Mouse (Mus musculus) CH12.LX (cell line): Measurements from ENCODE around the gene Cdkl3. TPM values are rescaled to one million over a fixed set of nuclear protein-coding genes. Genes with fewer than 3 reads are reported as not detected.

Source experiments
- DNase-seq: peaks from one replicate; pipeline ENCODE4 v3.0.0-alpha.2; 2013; ENCODE audit errors: extremely low read depth
- H3K27ac ChIP-seq: 2 replicates; pipeline ENCODE4 v1.5.1; 2012; ENCODE audit warnings: low read depth, mild to moderate bottlenecking, control low read depth, moderate library complexity; ENCODE audit not compliant: insufficient read depth
- H3K27me3 ChIP-seq: replicated peaks from 2 replicates; pipeline ENCODE3; 2012; ENCODE audit warnings: inconsistent platforms
- H3K36me3 ChIP-seq, 2 experiments: replicated peaks in 1 of 2; 2 replicates each; pipeline versions ENCODE3 to v1.6.1; 2012; ENCODE audit warnings: inconsistent platforms in 1 of 2, low read length in 1 of 2, mild to moderate bottlenecking in 1 of 2, mixed read lengths in 1 of 2, moderate library complexity in 1 of 2; ENCODE audit not compliant: control insufficient read depth in 1 of 2, insufficient read depth in 1 of 2
- H3K4me1 ChIP-seq, 2 experiments: 2 replicates each; pipeline ENCODE4 v1.6.1; 2012; ENCODE audit warnings: inconsistent platforms in 1 of 2, moderate library complexity in 1 of 2; ENCODE audit not compliant: insufficient read depth in 2 of 2, control insufficient read depth in 1 of 2
- H3K4me2 ChIP-seq: 2 replicates; pipeline ENCODE4 v1.6.1; 2012; ENCODE audit warnings: low read depth, mild to moderate bottlenecking, control low read depth; ENCODE audit not compliant: poor library complexity, insufficient read depth, severe bottlenecking
- H3K4me3 ChIP-seq, 3 experiments: fragments of 150-350 bp in 1 of 3; sonication (generic) in 1 of 3; replicated peaks in 1 of 3; 2 replicates each; pipeline versions ENCODE3 to v1.5.1; 2011 to 2012; ENCODE audit warnings: low read depth in 2 of 3, low read length in 2 of 3, mild to moderate bottlenecking in 2 of 3, moderate library complexity in 2 of 3, control low read depth in 1 of 3, improper control_type of control experiment in 1 of 3, inconsistent platforms in 1 of 3, mixed read lengths in 1 of 3; ENCODE audit not compliant: poor library complexity in 1 of 3
- H3K79me2 ChIP-seq: replicated peaks from 2 replicates; pipeline ENCODE4 v1.6.1; 2012; ENCODE audit warnings: mild to moderate bottlenecking, moderate library complexity; ENCODE audit not compliant: control insufficient read depth, poor library complexity, insufficient read depth, severe bottlenecking; ENCODE audit errors: extremely low read depth
- H3K9ac ChIP-seq: 2 replicates; pipeline ENCODE4 v1.6.1; 2012; ENCODE audit warnings: low read depth, mild to moderate bottlenecking, control low read depth, moderate library complexity; ENCODE audit not compliant: insufficient read depth
- H3K9me3 ChIP-seq: replicated peaks from 2 replicates; pipeline ENCODE3; 2012; ENCODE audit warnings: low read length, inconsistent platforms, mixed read lengths
- BHLHE40 ChIP-seq: IDR thresholded peaks from 2 replicates; pipeline ENCODE4 v1.6.1; 2011; ENCODE audit warnings: mild to moderate bottlenecking, low read depth, low read length, improper control_type of control experiment
- CHD2 ChIP-seq: IDR thresholded peaks from 2 replicates; pipeline ENCODE4 v1.6.1; 2011; ENCODE audit warnings: low read length, improper control_type of control experiment
- CTCF ChIP-seq, 2 experiments: IDR thresholded peaks in 1 of 2; conservative IDR thresholded peaks in 1 of 2; 2 replicates each; pipeline ENCODE4 v1.5.1; 2011 to 2012; ENCODE audit warnings: low read depth in 2 of 2, low read length in 2 of 2, improper control_type of control experiment in 1 of 2, inconsistent platforms in 1 of 2, mild to moderate bottlenecking in 1 of 2, moderate library complexity in 1 of 2
- E2F4 ChIP-seq: IDR thresholded peaks from 2 replicates; pipeline ENCODE4 v1.6.1; 2011; ENCODE audit warnings: low read depth, low read length, improper control_type of control experiment; ENCODE audit not compliant: insufficient replicate concordance
- ELF1 ChIP-seq: IDR thresholded peaks from 2 replicates; pipeline ENCODE4 v1.6.1; 2014; ENCODE audit warnings: low read depth, mild to moderate bottlenecking, inconsistent platforms, low read length, improper control_type of control experiment
- EP300 ChIP-seq: IDR thresholded peaks from 2 replicates; pipeline ENCODE4 v1.6.1; 2011; ENCODE audit warnings: low read length, improper control_type of control experiment
- GABPA ChIP-seq: IDR thresholded peaks from 2 replicates; pipeline ENCODE4 v1.6.1; 2012; ENCODE audit warnings: low read depth, low read length, improper control_type of control experiment, inconsistent platforms; ENCODE audit not compliant: insufficient replicate concordance
- JUN ChIP-seq: IDR thresholded peaks from 2 replicates; pipeline ENCODE4 v1.6.1; 2011; ENCODE audit warnings: low read depth, mild to moderate bottlenecking, low read length, improper control_type of control experiment, moderate library complexity; ENCODE audit not compliant: insufficient read depth
- JUND ChIP-seq: conservative IDR thresholded peaks from 2 replicates; pipeline ENCODE4 v1.6.1; 2011; ENCODE audit warnings: low read depth, low read length, improper control_type of control experiment
- KAT2A ChIP-seq: IDR thresholded peaks from 2 replicates; pipeline ENCODE4 v1.6.1; 2012; ENCODE audit warnings: low read length, improper control_type of control experiment, inconsistent platforms; ENCODE audit not compliant: insufficient replicate concordance
- MAFK ChIP-seq: IDR thresholded peaks from 2 replicates; pipeline ENCODE4 v1.6.1; 2011; ENCODE audit warnings: low read length, improper control_type of control experiment; ENCODE audit not compliant: insufficient replicate concordance
- MAZ ChIP-seq: IDR thresholded peaks from 2 replicates; pipeline ENCODE4 v1.6.1; 2012; ENCODE audit warnings: low read depth, mild to moderate bottlenecking, inconsistent platforms, low read length, improper control_type of control experiment, moderate library complexity
- MXI1 ChIP-seq: IDR thresholded peaks from 2 replicates; pipeline ENCODE4 v1.6.1; 2011; ENCODE audit warnings: mild to moderate bottlenecking, low read depth, low read length, improper control_type of control experiment
- MYC ChIP-seq: IDR thresholded peaks from 2 replicates; pipeline ENCODE4 v1.6.1; 2011; ENCODE audit warnings: low read depth, mild to moderate bottlenecking, improper control_type of control experiment, low read length
- NELFE ChIP-seq: IDR thresholded peaks from 2 replicates; pipeline ENCODE4 v1.6.1; 2011; ENCODE audit warnings: low read depth, low read length, improper control_type of control experiment
- PAX5 ChIP-seq: IDR thresholded peaks from 2 replicates; pipeline ENCODE4 v1.6.1; 2012; ENCODE audit warnings: low read length, inconsistent platforms, mixed read lengths
- POLR2A ChIP-seq: IDR thresholded peaks from 2 replicates; pipeline ENCODE4 v1.6.1; 2011; ENCODE audit warnings: low read depth, mild to moderate bottlenecking, improper control_type of control experiment, low read length
- POLR2AphosphoS2 ChIP-seq: IDR thresholded peaks from 2 replicates; pipeline ENCODE4 v1.6.1; 2011; ENCODE audit warnings: low read depth, low read length, improper control_type of control experiment
- RAD21 ChIP-seq: IDR thresholded peaks from 2 replicates; pipeline ENCODE4 v1.6.1; 2011; ENCODE audit warnings: low read depth, mild to moderate bottlenecking, low read length, improper control_type of control experiment, moderate library complexity
- RCOR1 ChIP-seq: conservative IDR thresholded peaks from 2 replicates; pipeline ENCODE4 v1.6.1; 2012; ENCODE audit warnings: low read depth, mild to moderate bottlenecking, inconsistent platforms, low read length, improper control_type of control experiment
- SIN3A ChIP-seq: IDR thresholded peaks from 2 replicates; pipeline ENCODE4 v1.6.1; 2012; ENCODE audit warnings: low read length, improper control_type of control experiment, inconsistent platforms
- SMC3 ChIP-seq: IDR thresholded peaks from 2 replicates; pipeline ENCODE4 v1.6.1; 2011; ENCODE audit warnings: low read depth, low read length, improper control_type of control experiment
- TBP ChIP-seq: conservative IDR thresholded peaks from 2 replicates; pipeline ENCODE4 v1.6.1; 2011; ENCODE audit warnings: low read depth, low read length, improper control_type of control experiment
- UBTF ChIP-seq: IDR thresholded peaks from 2 replicates; pipeline ENCODE4 v1.6.1; 2012; ENCODE audit warnings: low read depth, mild to moderate bottlenecking, inconsistent platforms, low read length, improper control_type of control experiment, moderate library complexity
- USF1 ChIP-seq: IDR thresholded peaks from 2 replicates; pipeline ENCODE4 v1.6.1; 2014; ENCODE audit warnings: low read depth, mild to moderate bottlenecking, inconsistent platforms, low read length, improper control_type of control experiment
- ZC3H11A ChIP-seq: IDR thresholded peaks from 2 replicates; pipeline ENCODE4 v1.6.1; 2012; ENCODE audit warnings: low read depth, mild to moderate bottlenecking, inconsistent platforms, low read length, improper control_type of control experiment
- ZKSCAN1 ChIP-seq: IDR thresholded peaks from 2 replicates; pipeline ENCODE4 v1.6.1; 2012; ENCODE audit warnings: low read depth, inconsistent platforms, low read length, improper control_type of control experiment, borderline replicate concordance
- ZNF384 ChIP-seq: IDR thresholded peaks from 2 replicates; pipeline ENCODE4 v1.6.1; 2012; ENCODE audit warnings: low read depth, low read length, improper control_type of control experiment, inconsistent platforms
- dilution Hi-C: fragments of 300-500 bp; cut with MboI; formaldehyde crosslinking; loops from 2 replicates; pipeline ENCODE4 v1.14.3; 2020; ENCODE audit warnings: low sequenced_read_pairs; ENCODE audit not compliant: extremely low pct_unique_long_range_greater_than_20kb, extremely low pct_ligation_motif_present
- in situ Hi-C: fragments of 300-500 bp; cut with MboI; formaldehyde crosslinking; loops from 3 replicates; pipeline ENCODE4 v1.14.3; 2019; ENCODE audit warnings: low sequenced_read_pairs, low pct_ligation_motif_present, low pct_unique_long_range_greater_than_20kb, mixed read lengths
- polyA plus RNA-seq: library from polyadenylated mRNA; unstranded; fragments of >175 nt; gene quantifications from 2 replicates; pipeline ENCODE4 v1.2.1, GENCODE M21; 2012; ENCODE audit warnings: low read depth; ENCODE audit not compliant: insufficient read length
- total RNA-seq, 2 experiments: library from RNA; depleted of rRNA; stranded (reverse); fragments of 300-350 nt in 1 of 2; fragments of >200 nt in 1 of 2; gene quantifications; 2 replicates each; pipeline ENCODE4 v1.2.3; 2012 to 2014

Cdkl3 gene
- total and polyA plus RNA-seq, 3 experiments, result 4.4 to 9.7 (median 8.0) TPM

GRCm38 (mm10) chr11:52035905-52036304 is 31.9 kb downstream of the Cdkl3 start:
- TF ChIP-seq POLR2A (no peak), TBP (no peak), MAZ (no peak), MXI1 (no peak), E2F4 (no peak), BHLHE40 (no peak)
- dilution Hi-C loops (no loop called here), in situ Hi-C loops (no loop called here)
- H3K9me3 ChIP-seq, result peaks cover 2% of the 10 kb centered on the region
- no peak overlapping the region for H3K9ac ChIP-seq
- H3K79me2 ChIP-seq, result no peaks in the 10 kb centered on the region
- DNase-seq, result no peak
- no peak overlapping the region for H3K4me2 ChIP-seq
- H3K36me3 ChIP-seq, result peaks cover 3 to 32% of the 10 kb centered on the region in 2 experiments
- peaks cover 0 to 5% of the 10 kb centered on the region in 2 experiments; a peak in 1 of 4 replicates for H3K4me1 ChIP-seq
- no peak overlapping the region for H3K4me3 ChIP-seq
- H3K27ac ChIP-seq, result no peak overlapping the region
- no peaks in the 10 kb centered on the region for H3K27me3 ChIP-seq

GRCm38 (mm10) chr11:52037659-52038058 is 33.6 kb downstream of the Cdkl3 start:
- DNase-seq, result no peak
- in situ Hi-C loops, result no loop called here
- dilution Hi-C loops, result no loop called here
- H3K9ac ChIP-seq, result no peak overlapping the region
- no peak overlapping the region for H3K4me2 ChIP-seq
- H3K79me2 ChIP-seq, result no peaks in the 10 kb centered on the region
- H3K4me3 ChIP-seq, result no peak overlapping the region
- TF ChIP-seq TBP (no peak), EP300 (no peak), E2F4 (no peak), CHD2 (no peak), MAFK (no peak), ZNF384 (no peak), MYC (no peak), RCOR1 (no peak), SMC3 (no peak), USF1 (no peak), PAX5 (no peak)
- peaks cover 0 to 5% of the 10 kb centered on the region in 2 experiments; a peak in 1 of 4 replicates for H3K4me1 ChIP-seq
- peaks cover 3 to 25% of the 10 kb centered on the region in 2 experiments for H3K36me3 ChIP-seq
- H3K9me3 ChIP-seq, result peaks cover 2% of the 10 kb centered on the region
- no peak overlapping the region for H3K27ac ChIP-seq
- no peaks in the 10 kb centered on the region for H3K27me3 ChIP-seq

GRCm38 (mm10) chr11:52043224-52043623 is 39.2 kb downstream of the Cdkl3 start:
- H3K4me2 ChIP-seq, result no peak overlapping the region
- no peaks in the 10 kb centered on the region for H3K9me3 ChIP-seq
- H3K4me1 ChIP-seq, result peaks cover 15 to 50% of the 10 kb centered on the region in 2 experiments
- in situ Hi-C loops (no loop called here), dilution Hi-C loops (no loop called here)
- H3K27me3 ChIP-seq, result no peaks in the 10 kb centered on the region
- H3K4me3 ChIP-seq, result no peak overlapping the region
- H3K27ac ChIP-seq, result no peak overlapping the region
- no peak overlapping the region for H3K9ac ChIP-seq
- peak; percentile 49 for DNase-seq
- no peaks in the 10 kb centered on the region for H3K79me2 ChIP-seq
- peaks cover 0 to 4% of the 10 kb centered on the region in 2 experiments for H3K36me3 ChIP-seq
- TF ChIP-seq RAD21, result peak; percentile 85
- TF ChIP-seq ELF1, result 0 out of 2 replicates have a peak, but pooled peaks have one; percentile 18
- no peak for TF ChIP-seq JUN
- TF ChIP-seq ZC3H11A, result no peak
- no peak for TF ChIP-seq BHLHE40
- peak; percentile 75 for TF ChIP-seq SMC3
- TF ChIP-seq NELFE, result no peak
- peak; percentile 5 to 81; a peak in 2 of 4 replicates for TF ChIP-seq CTCF (conservative IDR thresholded peaks at IDR 0.05 in 1 of 2, IDR thresholded peaks at IDR 0.05 in 1 of 2; ENCODE audit: low read depth in 2 of 2, low read length in 2 of 2)
- no peak for TF ChIP-seq GABPA
- TF ChIP-seq JUND, result no peak
- no peak for TF ChIP-seq UBTF
- no peak for TF ChIP-seq KAT2A
- TF ChIP-seq SIN3A, result no peak
- TF ChIP-seq CHD2, result no peak
- no peak for TF ChIP-seq TBP
- TF ChIP-seq ZNF384, result no peak
- TF ChIP-seq ZKSCAN1, result no peak
- TF ChIP-seq POLR2AphosphoS2, result no peak
- TF ChIP-seq MYC, result no peak
